Mouse (Mus musculus) kidney, adult 10 weeks (tissue): ENCODE data around the gene Arfgap1. TPM values are rescaled to one million over a fixed set of nuclear protein-coding genes. Genes with fewer than 3 reads are reported as not detected.

Experiments used
- polyA plus RNA-seq: library from polyadenylated mRNA; stranded (reverse); fragments of 350-450 nt; fragmentation: Illumina TruSeq; extraction: RNeasy Lipid Tissue Mini Kit (QIAGEN cat#74804); gene quantifications from one replicate; pipeline ENCODE4 v1.2.3, GENCODE M21; 2014; ENCODE audit warnings: low read depth, low replicate concordance

Arfgap1 gene
- 2.5 TPM for polyA plus RNA-seq

DNA sequence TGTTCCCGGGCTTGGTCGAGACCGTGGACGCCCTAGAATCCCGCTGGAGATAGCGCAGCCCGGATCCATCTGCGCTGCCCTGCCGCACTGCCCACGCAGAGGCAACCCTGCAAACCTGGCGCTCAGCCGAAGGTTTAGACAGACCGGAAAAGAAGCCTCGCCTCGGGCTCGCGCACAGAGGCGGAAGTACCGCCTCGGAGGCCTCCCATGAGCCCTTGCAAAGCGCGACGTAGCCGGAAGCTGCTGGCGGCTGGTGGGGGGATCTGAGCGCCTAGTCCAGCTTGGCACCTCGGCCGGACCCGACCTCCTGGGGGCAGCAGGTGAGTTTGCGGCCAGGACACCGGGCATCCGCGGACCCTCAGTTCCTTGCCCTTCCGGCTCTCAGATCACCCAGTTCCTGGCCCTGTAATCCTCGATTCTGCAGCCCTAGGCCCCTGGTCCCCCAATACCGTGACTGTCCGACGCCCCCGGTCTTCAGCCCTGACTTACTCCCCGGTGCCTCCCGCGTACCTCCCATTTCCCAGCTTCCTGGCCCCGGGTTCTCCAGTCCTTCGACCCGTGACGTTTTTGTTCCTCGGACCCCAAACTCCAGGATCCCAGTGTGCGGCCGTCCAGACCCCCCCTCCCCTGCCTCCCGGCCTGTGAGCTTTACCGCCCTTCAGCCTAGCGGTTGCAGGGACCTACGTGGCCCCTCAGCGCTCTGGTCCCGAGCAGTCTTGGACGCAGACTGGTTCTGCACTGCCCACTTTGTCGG, at the start of gene Arfgap1:
Arfgap1 (plus strand) TSS at position 216 of the 754 bp plus-strand sequence.

DNA sequence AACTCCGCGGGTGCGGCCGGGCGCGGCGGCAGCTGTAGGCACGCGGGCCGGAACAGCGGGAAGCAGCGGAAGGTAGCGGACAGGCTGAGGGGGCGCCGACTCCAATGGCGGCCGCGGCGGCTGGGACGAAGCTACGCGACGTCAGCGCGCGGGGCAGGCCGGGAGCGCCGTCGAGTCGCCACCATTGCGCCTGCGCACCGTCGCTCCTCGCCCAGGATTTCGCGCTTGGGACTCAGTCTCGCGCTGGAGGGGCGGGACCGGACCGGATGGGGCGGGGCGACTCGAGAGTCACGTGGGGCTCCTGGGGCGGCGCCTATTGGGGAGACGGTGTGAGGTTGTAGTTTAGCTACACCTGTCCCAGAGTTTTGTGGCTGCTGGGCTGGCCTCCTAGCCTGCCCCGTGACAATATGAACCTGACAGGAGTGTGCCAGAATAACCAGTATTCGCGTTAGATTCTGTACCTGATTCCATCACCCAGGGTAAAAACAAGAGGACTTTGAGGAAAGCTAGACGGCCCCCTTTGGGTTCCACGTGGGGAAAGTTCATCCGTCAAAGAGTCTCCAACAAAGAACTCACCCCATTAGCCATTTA, 46.1 kb upstream of the Arfgap1 start, which contains the start of gene Ythdf1:
Ythdf1 (minus strand) TSS at position 140 of the 591 bp plus-strand sequence.

GRCm38 (mm10) chr2:180928723-180929122, 38.3 kb upstream of the Arfgap1 start, which contains the start of gene Birc7:
TSS of gene Birc7 (plus strand) at chr2:180929023.

DNA sequence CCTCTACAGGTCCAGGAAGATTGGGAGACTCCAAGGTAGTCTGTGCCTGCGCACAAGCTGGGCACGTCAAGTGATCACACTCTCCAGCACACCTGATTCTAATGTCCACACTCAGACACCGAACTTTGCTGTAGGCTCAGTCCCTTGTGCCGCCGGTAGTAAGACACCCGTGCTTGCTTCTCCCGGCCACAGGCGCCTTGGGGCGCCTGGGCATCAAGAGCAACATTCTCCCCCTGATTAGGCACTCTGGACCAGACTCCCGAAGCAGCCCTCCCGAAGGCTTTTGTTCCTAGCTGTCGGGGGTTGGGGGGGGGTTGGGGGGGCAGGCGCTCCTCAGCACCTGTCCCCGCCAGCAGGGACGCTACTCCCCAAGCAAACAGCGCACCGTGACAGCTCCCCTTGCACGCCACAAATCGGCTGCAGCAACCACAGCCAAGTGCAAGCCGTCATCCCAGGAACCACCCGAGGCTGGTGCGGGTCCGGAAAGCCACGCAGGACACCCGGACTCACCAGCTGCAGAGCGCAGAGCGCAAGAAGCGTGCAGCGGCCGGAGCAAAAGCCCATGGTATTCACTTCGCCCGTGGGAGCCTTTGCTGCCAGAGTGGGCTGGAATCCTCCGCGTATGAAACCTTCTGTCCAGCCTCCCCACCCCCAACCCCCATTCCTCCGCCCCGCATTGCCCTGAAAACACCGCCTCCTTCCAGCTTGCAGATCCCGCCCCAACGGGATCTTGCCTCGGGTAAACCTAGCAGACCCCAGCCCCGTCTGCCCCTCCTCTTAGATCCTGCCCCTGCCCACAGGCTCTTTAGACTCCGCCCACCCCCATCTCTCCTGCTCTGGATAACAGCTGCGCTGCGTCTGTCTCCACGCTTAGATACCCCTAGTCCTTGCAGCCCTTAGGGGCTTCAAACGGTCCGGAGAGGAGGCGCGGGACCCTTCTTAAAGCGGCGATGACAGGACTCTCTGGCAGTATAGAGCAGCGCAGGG, 12.7 kb upstream of the Arfgap1 start, which contains the start of gene Nkain4:
Nkain4 (minus strand) TSS at position 639 of the 987 bp plus-strand sequence.

GRCm38 (mm10) chr2:180986449-180986848, 19.4 kb downstream of the Arfgap1 start, which contains the start of gene Col20a1:
TSS of gene Col20a1 (plus strand) at chr2:180986535.

Other genes starting within 250 kb of the Arfgap1 start
- gene Slc17a9, start 242.0 kb upstream of the Arfgap1 start, polyA plus RNA-seq = not detected
- gene Bhlhe23, start 190.3 kb upstream of the Arfgap1 start, polyA plus RNA-seq = not detected
- gene Ythdf1, start 46.3 kb upstream of the Arfgap1 start, polyA plus RNA-seq = 31.2 TPM
- not detected for gene Birc7, start 38.2 kb upstream of the Arfgap1 start, polyA plus RNA-seq
- not detected for gene Nkain4, start 12.5 kb upstream of the Arfgap1 start, polyA plus RNA-seq
- not detected for gene Col20a1, start 19.3 kb downstream of the Arfgap1 start, polyA plus RNA-seq
- gene Chrna4, start 76.3 kb downstream of the Arfgap1 start, polyA plus RNA-seq = 4.8 TPM
- not detected for gene Kcnq2, start 168.1 kb downstream of the Arfgap1 start, polyA plus RNA-seq
- not detected for gene Eef1a2, start 189.8 kb downstream of the Arfgap1 start, polyA plus RNA-seq
- 4.5 TPM for gene Ppdpf, start 220.0 kb downstream of the Arfgap1 start, polyA plus RNA-seq
- not detected for gene Ptk6, start 235.6 kb downstream of the Arfgap1 start, polyA plus RNA-seq
- gene Srms, start 246.0 kb downstream of the Arfgap1 start, polyA plus RNA-seq = not detected